Mouse (Mus musculus): ENCODE measurements around the gene Sult2a2.
"Not testable (repeated sequence)": the region's sequence is repeated elsewhere in the genome, so short reads cannot be mapped to it uniquely, and the experiment has no call there.

Sult2a2 gene

DNA sequence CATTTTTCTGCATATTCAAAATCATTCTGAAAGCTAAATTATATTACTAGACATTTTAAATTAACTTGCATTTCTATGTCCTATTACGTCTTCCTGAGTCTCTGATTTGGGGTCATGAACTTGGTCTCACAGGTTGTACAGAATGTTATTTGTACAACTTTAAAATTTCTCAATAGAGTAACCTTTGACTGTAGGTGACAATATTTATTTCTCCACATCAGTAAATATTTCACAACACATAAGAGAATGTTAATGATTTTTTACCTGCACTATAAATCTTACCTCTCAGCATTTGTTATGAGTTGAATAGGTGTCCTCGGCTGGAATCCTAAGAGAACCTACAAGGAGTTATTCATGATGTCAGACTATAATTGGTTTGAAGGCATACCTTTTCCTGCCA lies at the start of gene Sult2a2:
Gene Sult2a2 (plus strand): TSS at position 301 of the 400 bp plus-strand sequence.
- not testable (repeated sequence) for DNase-seq

GRCm38 (mm10) chr7:13813913-13814312 lies 80.6 kb downstream of the Sult2a2 start:
- DNase-seq: no peak
